Mouse (Mus musculus) CD8-positive naive resting alpha-beta T cell, adult 57 days (primary cell): Measurements from ENCODE around the gene Wdr5. TPM values are rescaled to one million over a fixed set of nuclear protein-coding genes. Genes with fewer than 3 reads are reported as not detected.

Experiments used
- total RNA-seq: library from RNA; stranded (reverse); gene quantifications from one replicate; pipeline ENCODE4 v1.2.4, GENCODE M21; 2023

The Wdr5 gene
- 45.4 TPM for total RNA-seq

GRCm38 (mm10) chr2:27514639-27515328 is at the start of gene Wdr5:
TSS of gene Wdr5 (plus strand) at chr2:27515157.

GRCm38 (mm10) chr2:27507562-27507961 is 7.4 kb upstream of the Wdr5 start, which contains the start of gene Brd3:
TSS of gene Brd3 (minus strand) at chr2:27507662.

Other genes starting within 250 kb of the Wdr5 start
- 11.3 TPM for gene Vav2, start 88.1 kb upstream of the Wdr5 start, total RNA-seq
- gene Brd3os, start 72.8 kb upstream of the Wdr5 start, total RNA-seq, result not detected
- 31.9 TPM for gene Brd3, start 7.5 kb upstream of the Wdr5 start, total RNA-seq
- 10.6 TPM for gene Rxra, start 161.3 kb downstream of the Wdr5 start, total RNA-seq